Mouse (Mus musculus): ENCODE results near the gene Dnaja2. TPM values are rescaled to one million over a fixed set of nuclear protein-coding genes. Genes with fewer than 3 reads are reported as not detected.

The Dnaja2 gene
- total and polyA plus RNA-seq, 3 experiments: 30.2 to 278 (median 250) TPM

DNA sequence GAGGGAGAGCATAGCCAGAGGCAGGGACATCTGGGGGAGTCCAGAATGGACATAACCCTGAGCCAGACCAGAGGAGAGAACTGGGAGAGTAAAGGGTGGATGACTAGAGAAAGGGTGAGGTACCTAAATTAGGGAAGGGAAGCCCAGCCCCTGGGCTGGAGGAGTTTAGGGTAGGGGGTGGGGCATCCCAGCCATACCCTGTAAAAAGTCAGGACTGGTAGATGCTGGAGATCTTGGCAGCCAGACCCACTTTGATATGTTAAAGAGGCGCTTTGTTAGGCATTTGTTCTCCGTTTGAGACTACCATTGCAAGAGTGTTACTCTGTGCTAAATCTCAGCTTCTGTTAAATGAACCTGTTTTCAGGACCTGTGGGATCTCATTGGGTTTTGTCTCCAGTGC is 56.6 kb downstream of the Dnaja2 start:
- no peak overlapping the region for H3K9ac ChIP-seq (ENCODE audit: low read depth, low read length)
- WGBS: 58% methylated on average over 2 of the region's 2 CpGs
- intact Hi-C loops (cut with DNase I): no loop called here
- H3K4me3 ChIP-seq: no peak overlapping the region
- no peak for DNase-seq
- H3K36me3 ChIP-seq (ENCODE audit: control insufficient read depth, insufficient read depth, low read length): no peaks in the 10 kb centered on the region
- H3K27ac ChIP-seq: no peak overlapping the region
- H3K79me2 ChIP-seq (replicated peaks; ENCODE audit: control insufficient read depth, insufficient read depth, low read length): no peaks in the 10 kb centered on the region
- H3K27me3 ChIP-seq (ENCODE audit: control insufficient read depth, insufficient read depth, low read length): no peaks in the 10 kb centered on the region
- TF ChIP-seq CTCF (IDR thresholded peaks at IDR 0.05): no peak
- TF ChIP-seq EP300 (IDR thresholded peaks at IDR 0.05; ENCODE audit: insufficient read depth, low read depth, low read length): no peak
- TF ChIP-seq POLR2A (IDR thresholded peaks at IDR 0.05; ENCODE audit: insufficient read depth, low read depth, low read length): no peak
- H3K4me1 ChIP-seq (ENCODE audit: control insufficient read depth, insufficient read depth, low read length): peaks cover 7% of the 10 kb centered on the region

DNA sequence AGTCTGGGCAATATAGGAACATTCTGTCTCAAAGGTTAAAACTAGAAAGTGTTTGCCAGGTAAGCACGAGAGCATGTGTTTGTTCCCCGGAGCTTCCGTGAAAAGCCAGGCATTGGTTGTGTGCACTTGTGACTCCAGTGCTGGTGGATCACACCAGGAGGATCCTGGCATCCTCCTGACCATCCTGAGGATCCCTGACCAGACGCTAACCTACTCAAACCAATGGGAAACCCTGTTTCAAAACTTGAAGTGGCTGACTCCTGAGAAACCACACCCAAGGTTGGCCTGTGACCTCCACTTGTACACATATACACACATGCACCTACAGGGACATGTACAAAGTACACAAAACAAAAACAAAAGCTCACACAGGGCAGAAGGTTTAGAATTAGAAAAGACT is 58.4 kb downstream of the Dnaja2 start:
- TF ChIP-seq EP300 (IDR thresholded peaks at IDR 0.05; ENCODE audit: insufficient read depth, low read depth, low read length): no peak
- no peak for TF ChIP-seq POLR2A (IDR thresholded peaks at IDR 0.05; ENCODE audit: insufficient read depth, low read depth, low read length)
- no peak for TF ChIP-seq CTCF (IDR thresholded peaks at IDR 0.05)
- intact Hi-C loops (cut with DNase I): no loop called here
- no peak for DNase-seq
- 89% methylated on average over 4 of the region's 4 CpGs for WGBS
- H3K4me1 ChIP-seq (ENCODE audit: control insufficient read depth, insufficient read depth, low read length): peaks cover 7% of the 10 kb centered on the region
- H3K79me2 ChIP-seq (replicated peaks; ENCODE audit: control insufficient read depth, insufficient read depth, low read length): no peaks in the 10 kb centered on the region
- no peak overlapping the region for H3K9ac ChIP-seq (ENCODE audit: low read depth, low read length)
- no peaks in the 10 kb centered on the region for H3K27me3 ChIP-seq (ENCODE audit: control insufficient read depth, insufficient read depth, low read length)
- no peak overlapping the region for H3K4me3 ChIP-seq
- no peak overlapping the region for H3K27ac ChIP-seq
- H3K36me3 ChIP-seq (ENCODE audit: control insufficient read depth, insufficient read depth, low read length): no peaks in the 10 kb centered on the region

DNA sequence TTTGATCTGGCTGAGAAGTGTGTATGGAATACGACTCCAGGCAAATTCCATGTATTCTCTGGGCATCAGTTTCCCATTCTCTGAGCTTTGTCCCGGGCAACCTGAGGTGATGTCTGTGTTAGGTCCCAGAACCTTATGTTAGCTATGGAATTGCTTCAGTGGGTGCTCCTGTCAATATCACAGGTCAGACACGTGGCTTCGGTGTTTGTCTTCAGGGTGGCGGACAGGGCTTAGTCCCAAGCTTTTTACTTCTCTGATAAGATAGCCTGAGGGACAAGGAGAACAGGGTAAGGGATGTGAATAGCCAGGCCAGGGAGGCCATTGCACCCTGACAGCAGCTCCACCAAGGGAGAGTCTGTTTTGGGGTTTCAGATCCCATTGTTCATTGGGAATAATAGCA is 59.0 kb downstream of the Dnaja2 start:
- intact Hi-C loops (cut with DNase I): no loop called here
- no peak for DNase-seq
- Histone ChIP-seq H3K79me2 (replicated peaks; ENCODE audit: control insufficient read depth, insufficient read depth, low read length) (no peaks in the 10 kb centered on the region), H3K36me3 (ENCODE audit: control insufficient read depth, insufficient read depth, low read length) (no peaks in the 10 kb centered on the region), H3K9ac (ENCODE audit: low read depth, low read length) (no peak overlapping the region), H3K27me3 (ENCODE audit: control insufficient read depth, insufficient read depth, low read length) (no peaks in the 10 kb centered on the region), H3K4me3 (no peak overlapping the region), H3K27ac (no peak overlapping the region), H3K4me1 (ENCODE audit: control insufficient read depth, insufficient read depth, low read length) (peaks cover 3% of the 10 kb centered on the region)
- WGBS: 65% methylated on average over 5 of the region's 5 CpGs
- TF ChIP-seq POLR2A (IDR thresholded peaks at IDR 0.05; ENCODE audit: insufficient read depth, low read depth, low read length) (no peak), EP300 (IDR thresholded peaks at IDR 0.05; ENCODE audit: insufficient read depth, low read depth, low read length) (no peak), CTCF (IDR thresholded peaks at IDR 0.05) (no peak)

DNA sequence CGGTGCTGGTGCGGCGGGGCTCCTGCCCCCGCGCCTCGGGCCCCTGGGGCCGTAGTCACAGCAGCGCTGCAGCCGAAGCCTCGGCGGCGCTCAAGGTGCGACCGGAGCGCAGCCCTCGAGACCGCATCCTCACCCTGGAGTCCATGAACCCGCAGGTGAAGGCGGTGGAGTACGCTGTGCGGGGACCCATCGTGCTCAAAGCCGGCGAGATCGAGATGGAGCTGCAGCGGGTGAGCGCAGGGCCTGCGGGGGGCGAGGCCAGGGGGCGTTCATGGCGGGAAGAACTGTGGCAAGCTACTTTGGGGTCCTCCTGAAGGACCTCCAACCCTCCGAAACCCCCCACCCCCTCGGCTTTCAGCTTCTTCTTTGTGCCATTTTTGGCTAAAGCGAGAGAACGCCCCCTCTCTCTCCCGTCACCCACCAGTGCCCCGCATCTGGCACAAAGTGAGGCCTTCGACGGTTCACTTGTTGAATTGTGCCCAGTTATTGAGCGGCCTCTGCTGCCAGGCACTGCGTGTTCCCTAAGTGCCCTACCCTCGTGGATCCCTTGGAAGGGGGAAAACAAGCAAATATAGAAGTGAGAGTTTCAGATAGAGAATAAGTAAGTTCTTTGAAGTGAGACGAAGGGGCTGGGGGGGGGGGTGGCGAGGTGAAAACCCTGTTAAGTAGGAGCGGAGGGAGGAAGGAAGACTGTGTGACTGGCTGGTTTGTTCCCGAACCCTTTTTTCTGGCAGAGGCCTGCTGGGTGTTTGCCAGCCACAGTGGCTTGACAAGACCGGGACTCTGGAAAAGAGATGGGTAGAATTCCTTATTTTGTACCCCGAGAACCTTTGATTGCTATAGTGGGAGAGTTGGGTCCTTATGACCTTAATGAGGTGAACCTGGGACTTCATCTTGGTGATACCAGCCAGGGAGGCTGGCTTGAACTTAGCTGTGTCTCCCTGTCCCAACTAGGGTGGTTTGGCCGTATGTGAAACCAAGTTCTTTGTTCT is 61.9 kb downstream of the Dnaja2 start:
- no peak for DNase-seq
- H3K4me3 ChIP-seq: peak overlapping the region; percentile 92
- WGBS: 9% methylated on average over 49 of the region's 49 CpGs
- TF ChIP-seq CTCF (IDR thresholded peaks at IDR 0.05) (no peak), POLR2A (IDR thresholded peaks at IDR 0.05; ENCODE audit: insufficient read depth, low read depth, low read length) (no peak)
- no peaks in the 10 kb centered on the region for H3K36me3 ChIP-seq (ENCODE audit: control insufficient read depth, insufficient read depth, low read length)
- no peaks in the 10 kb centered on the region for H3K79me2 ChIP-seq (replicated peaks; ENCODE audit: control insufficient read depth, insufficient read depth, low read length)
- peaks cover 2% of the 10 kb centered on the region; the same call in 1 of the 2 replicates for H3K4me1 ChIP-seq (ENCODE audit: control insufficient read depth, insufficient read depth, low read length)
- intact Hi-C loops (cut with DNase I): loop anchor here (5.0 kb wide), 1 partner anchor 61 kb away; the partner anchor contains the start of gene 4921524J17Rik
- peak overlapping the region; percentile 71 for H3K27ac ChIP-seq
- H3K9ac ChIP-seq (ENCODE audit: low read depth, low read length): peak overlapping the region; percentile 84
- no peaks in the 10 kb centered on the region for H3K27me3 ChIP-seq (ENCODE audit: control insufficient read depth, insufficient read depth, low read length)

DNA sequence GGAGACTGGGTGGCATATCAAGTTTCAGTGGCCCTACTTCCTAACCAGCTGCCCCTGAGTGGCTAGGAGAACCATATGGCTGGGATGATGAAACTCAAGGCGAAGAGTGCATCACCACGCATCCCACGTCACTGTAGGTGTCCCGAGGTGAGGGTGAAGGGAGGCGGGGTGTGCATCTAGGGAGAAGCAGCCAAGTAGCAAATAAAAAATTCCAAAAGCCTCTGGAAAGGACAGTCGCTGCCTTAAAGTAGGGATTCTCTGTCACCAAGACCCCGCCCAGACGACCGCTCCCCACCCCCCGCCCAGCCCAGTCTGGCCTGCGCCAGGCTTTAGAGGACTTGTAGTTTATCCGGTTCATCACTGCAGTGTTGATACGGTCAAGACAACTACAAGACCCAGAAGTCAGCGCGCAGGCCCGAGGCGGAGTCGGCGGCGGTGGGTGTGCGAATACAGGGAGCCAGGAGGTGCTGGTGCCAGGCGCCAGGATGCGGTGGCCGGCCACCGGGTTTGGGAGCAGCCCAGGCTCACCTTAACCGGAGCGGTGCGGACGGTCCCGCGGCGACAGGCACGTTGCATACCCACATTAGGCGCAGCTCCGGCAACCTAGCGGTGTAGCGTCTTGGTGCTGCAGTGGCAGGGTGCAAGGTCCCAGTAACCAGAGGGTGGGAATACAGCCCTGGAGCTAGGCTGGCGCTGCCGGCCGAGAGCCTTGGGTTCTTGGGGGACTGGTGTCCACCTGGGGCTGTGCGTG is 62.8 kb downstream of the Dnaja2 start, which contains the start of gene Gpt2:
Gpt2 (plus strand) TSS at position 452 of the 751 bp plus-strand sequence.
- H3K36me3 ChIP-seq (ENCODE audit: control insufficient read depth, insufficient read depth, low read length): no peaks in the 10 kb centered on the region
- H3K4me3 ChIP-seq: peak within 1 kb of the TSS; percentile 92
- no peaks in the 10 kb centered on the region for H3K79me2 ChIP-seq (replicated peaks; ENCODE audit: control insufficient read depth, insufficient read depth, low read length)
- H3K27ac ChIP-seq: peak within 1 kb of the TSS; percentile 71
- no peaks in the 10 kb centered on the region for H3K27me3 ChIP-seq (ENCODE audit: control insufficient read depth, insufficient read depth, low read length)
- H3K4me1 ChIP-seq (ENCODE audit: control insufficient read depth, insufficient read depth, low read length): peaks cover 2% of the 10 kb centered on the region; the same call in 1 of the 2 replicates
- TF ChIP-seq EP300 (IDR thresholded peaks at IDR 0.05; ENCODE audit: insufficient read depth, low read depth, low read length) (no peak), CTCF (IDR thresholded peaks at IDR 0.05) (peak; percentile 24; the same call in 1 of the 2 replicates), POLR2A (IDR thresholded peaks at IDR 0.05; ENCODE audit: insufficient read depth, low read depth, low read length) (peak; percentile 63)
- WGBS: under 1% methylated on average over 41 of the region's 41 CpGs
- peak; percentile 93 to 94 for DNase-seq
- peak within 1 kb of the TSS; percentile 84 for H3K9ac ChIP-seq (ENCODE audit: low read depth, low read length)
- intact Hi-C loops (cut with DNase I): loop anchor here (5.0 kb wide), 1 partner anchor 60 kb away; the partner anchor contains the start of gene 4921524J17Rik
